Mouse (Mus musculus): ENCODE data around the gene Ptprg. TPM values are rescaled to one million over a fixed set of nuclear protein-coding genes. Genes with fewer than 3 reads are reported as not detected.

Gene Ptprg
- polyA plus RNA-seq, 1 experiment from 2014 or later, result 15.8 TPM

- no peak for ATAC-seq (ENCODE audit: insufficient number of reproducible peaks, insufficient read depth, low FRiP score, low read depth)
Measured at GRCm38 (mm10) chr14:12112548-12113011, 559.2 kb downstream of the Ptprg start.

GRCm38 (mm10) chr14:12113326-12113725 is 560.0 kb downstream of the Ptprg start:
- H3K9me3 ChIP-seq (ENCODE audit: control insufficient read depth, low read length), result no peaks in the 10 kb centered on the region
- H3K4me2 ChIP-seq (ENCODE audit: low read length), result no peak overlapping the region
- H3K4me3 ChIP-seq (ENCODE audit: control insufficient read depth in 1 of 2, insufficient read depth in 1 of 2, low read depth in 1 of 2, low read length in 2 of 2), result no peak overlapping the region
- 55% methylated on average over 5 of the region's 5 CpGs for WGBS
- peaks cover 12 to 17% of the 10 kb centered on the region in 2 experiments for H3K4me1 ChIP-seq (ENCODE audit: control insufficient read depth in 2 of 2, insufficient read depth in 2 of 2, low read length in 2 of 2)
- H3K36me3 ChIP-seq (ENCODE audit: control insufficient read depth, insufficient read depth, low read length), result no peaks in the 10 kb centered on the region
- no peaks in the 10 kb centered on the region for H3K27me3 ChIP-seq (ENCODE audit: control insufficient read depth, insufficient read depth, low read length)
- no peak for ATAC-seq (ENCODE audit: insufficient number of reproducible peaks, insufficient read depth, low FRiP score, low read depth)
- H3K27ac ChIP-seq (replicated peaks in 1 of 2; ENCODE audit: control insufficient read depth in 1 of 2, insufficient read depth in 1 of 2, low read depth in 2 of 2, low read length in 2 of 2), result no peak overlapping the region
- no peak overlapping the region for H3K9ac ChIP-seq (ENCODE audit: low read length)

More at GRCm38 (mm10) chr14:12112548-12113011, 559.2 kb downstream of the Ptprg start:
- Histone ChIP-seq H3K4me3 (ENCODE audit: control insufficient read depth in 1 of 2, insufficient read depth in 1 of 2, low read depth in 1 of 2, low read length in 2 of 2) (no peak overlapping the region), H3K9me3 (ENCODE audit: control insufficient read depth, low read length) (no peaks in the 10 kb centered on the region), H3K9ac (ENCODE audit: low read length) (no peak overlapping the region), H3K36me3 (ENCODE audit: control insufficient read depth, insufficient read depth, low read length) (no peaks in the 10 kb centered on the region), H3K27ac (replicated peaks in 1 of 2; ENCODE audit: control insufficient read depth in 1 of 2, insufficient read depth in 1 of 2, low read depth in 2 of 2, low read length in 2 of 2) (no peak overlapping the region), H3K4me2 (ENCODE audit: low read length) (no peak overlapping the region), H3K27me3 (ENCODE audit: control insufficient read depth, insufficient read depth, low read length) (no peaks in the 10 kb centered on the region), H3K4me1 (ENCODE audit: control insufficient read depth in 2 of 2, insufficient read depth in 2 of 2, low read length in 2 of 2) (peaks cover 12 to 17% of the 10 kb centered on the region in 2 experiments)
- 51% methylated on average over 2 of the region's 2 CpGs for WGBS

- H3K27ac ChIP-seq (replicated peaks in 1 of 2; ENCODE audit: control insufficient read depth in 1 of 2, insufficient read depth in 1 of 2, low read depth in 2 of 2, low read length in 2 of 2), result no peak overlapping the region
- H3K9ac ChIP-seq (ENCODE audit: low read length), result no peak overlapping the region
- no peaks in the 10 kb centered on the region for H3K9me3 ChIP-seq (ENCODE audit: control insufficient read depth, low read length)
- H3K4me3 ChIP-seq (ENCODE audit: control insufficient read depth in 1 of 2, insufficient read depth in 1 of 2, low read depth in 1 of 2, low read length in 2 of 2), result no peak overlapping the region
- no peaks in the 10 kb centered on the region for H3K36me3 ChIP-seq (ENCODE audit: control insufficient read depth, insufficient read depth, low read length)
- H3K4me1 ChIP-seq (ENCODE audit: control insufficient read depth in 2 of 2, insufficient read depth in 2 of 2, low read length in 2 of 2), result peaks cover 12 to 17% of the 10 kb centered on the region in 2 experiments
- no peaks in the 10 kb centered on the region for H3K27me3 ChIP-seq (ENCODE audit: control insufficient read depth, insufficient read depth, low read length)
- 75% methylated on average over 6 of the region's 6 CpGs for WGBS
- no peak overlapping the region for H3K4me2 ChIP-seq (ENCODE audit: low read length)
- ATAC-seq (ENCODE audit: insufficient number of reproducible peaks, insufficient read depth, low FRiP score, low read depth), result no peak
Measured at GRCm38 (mm10) chr14:12114016-12114415, 560.7 kb downstream of the Ptprg start.

GRCm38 (mm10) chr14:12119260-12119659 is 565.9 kb downstream of the Ptprg start:
- 77% methylated on average over 8 of the region's 8 CpGs for WGBS
- no peak overlapping the region for H3K4me3 ChIP-seq (ENCODE audit: control insufficient read depth in 1 of 2, insufficient read depth in 1 of 2, low read depth in 1 of 2, low read length in 2 of 2)
- no peak for ATAC-seq (ENCODE audit: insufficient number of reproducible peaks, insufficient read depth, low FRiP score, low read depth)

GRCm38 (mm10) chr14:12121906-12122305 is 568.6 kb downstream of the Ptprg start:
- 89% methylated on average over 7 of the region's 7 CpGs for WGBS
- H3K4me1 ChIP-seq (ENCODE audit: control insufficient read depth in 2 of 2, insufficient read depth in 2 of 2, low read length in 2 of 2), result 0 out of 4 replicates have a peak, but pooled peaks cover 0 to 2% of the 10 kb centered on the region in 2 experiments

More at GRCm38 (mm10) chr14:12119260-12119659, 565.9 kb downstream of the Ptprg start:
- H3K27ac ChIP-seq (replicated peaks in 1 of 2; ENCODE audit: control insufficient read depth in 1 of 2, insufficient read depth in 1 of 2, low read depth in 2 of 2, low read length in 2 of 2), result no peak overlapping the region
- 0 out of 4 replicates have a peak, but pooled peaks cover 0 to 2% of the 10 kb centered on the region in 2 experiments for H3K4me1 ChIP-seq (ENCODE audit: control insufficient read depth in 2 of 2, insufficient read depth in 2 of 2, low read length in 2 of 2)
- H3K36me3 ChIP-seq (ENCODE audit: control insufficient read depth, insufficient read depth, low read length), result peaks cover 4% of the 10 kb centered on the region; the same call in 1 of the 2 replicates
- no peaks in the 10 kb centered on the region for H3K9me3 ChIP-seq (ENCODE audit: control insufficient read depth, low read length)
- H3K27me3 ChIP-seq (ENCODE audit: control insufficient read depth, insufficient read depth, low read length), result no peaks in the 10 kb centered on the region
- H3K9ac ChIP-seq (ENCODE audit: low read length), result no peak overlapping the region
- no peak overlapping the region for H3K4me2 ChIP-seq (ENCODE audit: low read length)

GRCm38 (mm10) chr14:12124682-12125081 is 571.4 kb downstream of the Ptprg start:
- no peak overlapping the region for H3K27ac ChIP-seq (replicated peaks in 1 of 2; ENCODE audit: control insufficient read depth in 1 of 2, insufficient read depth in 1 of 2, low read depth in 2 of 2, low read length in 2 of 2)
- peaks cover 4% of the 10 kb centered on the region; the same call in 1 of the 2 replicates for H3K36me3 ChIP-seq (ENCODE audit: control insufficient read depth, insufficient read depth, low read length)
- H3K9ac ChIP-seq (ENCODE audit: low read length), result no peak overlapping the region
- H3K4me1 ChIP-seq (ENCODE audit: control insufficient read depth in 2 of 2, insufficient read depth in 2 of 2, low read length in 2 of 2), result 0 out of 4 replicates have a peak, but pooled peaks cover 0 to 2% of the 10 kb centered on the region in 2 experiments
- WGBS, result 80% methylated on average over 3 of the region's 3 CpGs
- no peaks in the 10 kb centered on the region for H3K27me3 ChIP-seq (ENCODE audit: control insufficient read depth, insufficient read depth, low read length)
- ATAC-seq (ENCODE audit: insufficient number of reproducible peaks, insufficient read depth, low FRiP score, low read depth), result no peak
- H3K9me3 ChIP-seq (ENCODE audit: control insufficient read depth, low read length), result no peaks in the 10 kb centered on the region
- H3K4me2 ChIP-seq (ENCODE audit: low read length), result no peak overlapping the region
- H3K4me3 ChIP-seq (ENCODE audit: control insufficient read depth in 1 of 2, insufficient read depth in 1 of 2, low read depth in 1 of 2, low read length in 2 of 2), result no peak overlapping the region

More at GRCm38 (mm10) chr14:12121906-12122305, 568.6 kb downstream of the Ptprg start:
- Histone ChIP-seq H3K36me3 (ENCODE audit: control insufficient read depth, insufficient read depth, low read length) (peaks cover 4% of the 10 kb centered on the region; the same call in 1 of the 2 replicates), H3K27me3 (ENCODE audit: control insufficient read depth, insufficient read depth, low read length) (no peaks in the 10 kb centered on the region), H3K4me2 (ENCODE audit: low read length) (no peak overlapping the region), H3K9me3 (ENCODE audit: control insufficient read depth, low read length) (no peaks in the 10 kb centered on the region), H3K9ac (ENCODE audit: low read length) (no peak overlapping the region), H3K4me3 (ENCODE audit: control insufficient read depth in 1 of 2, insufficient read depth in 1 of 2, low read depth in 1 of 2, low read length in 2 of 2) (no peak overlapping the region), H3K27ac (replicated peaks in 1 of 2; ENCODE audit: control insufficient read depth in 1 of 2, insufficient read depth in 1 of 2, low read depth in 2 of 2, low read length in 2 of 2) (no peak overlapping the region)
- no peak for ATAC-seq (ENCODE audit: insufficient number of reproducible peaks, insufficient read depth, low FRiP score, low read depth)

GRCm38 (mm10) chr14:12127951-12128350 is 574.6 kb downstream of the Ptprg start:
- Histone ChIP-seq H3K4me3 (ENCODE audit: control insufficient read depth in 1 of 2, insufficient read depth in 1 of 2, low read depth in 1 of 2, low read length in 2 of 2) (no peak overlapping the region), H3K9me3 (ENCODE audit: control insufficient read depth, low read length) (no peaks in the 10 kb centered on the region), H3K9ac (ENCODE audit: low read length) (no peak overlapping the region), H3K4me2 (ENCODE audit: low read length) (no peak overlapping the region), H3K4me1 (ENCODE audit: control insufficient read depth in 2 of 2, insufficient read depth in 2 of 2, low read length in 2 of 2) (0 out of 4 replicates have a peak, but pooled peaks cover 0 to 2% of the 10 kb centered on the region in 2 experiments), H3K27ac (replicated peaks in 1 of 2; ENCODE audit: control insufficient read depth in 1 of 2, insufficient read depth in 1 of 2, low read depth in 2 of 2, low read length in 2 of 2) (no peak overlapping the region), H3K27me3 (ENCODE audit: control insufficient read depth, insufficient read depth, low read length) (no peaks in the 10 kb centered on the region), H3K36me3 (ENCODE audit: control insufficient read depth, insufficient read depth, low read length) (no peaks in the 10 kb centered on the region)
- 86% methylated on average over 3 of the region's 3 CpGs for WGBS
- ATAC-seq (ENCODE audit: insufficient number of reproducible peaks, insufficient read depth, low FRiP score, low read depth), result no peak
